Mouse (Mus musculus) C2C12 (cell line): ENCODE results near the gene Hadhb.

Source experiments
- CTCF ChIP-seq: IDR thresholded peaks from one replicate; pipeline ENCODE4 v1.5.1; 2011; ENCODE audit not compliant: control insufficient read depth, insufficient read depth, insufficient read length
- MAX ChIP-seq: IDR thresholded peaks from one replicate; pipeline ENCODE4 v1.6.1; 2011; ENCODE audit warnings: mild to moderate bottlenecking, control low read depth
- MYOG ChIP-seq: IDR thresholded peaks from one replicate; pipeline ENCODE4 v1.6.1; 2011; ENCODE audit not compliant: control insufficient read depth, insufficient read length; ENCODE audit errors: extremely low read depth
- USF1 ChIP-seq: IDR thresholded peaks from one replicate; pipeline ENCODE4 v1.6.1; 2011; ENCODE audit warnings: low read depth, mild to moderate bottlenecking, control low read depth, moderate library complexity

DNA sequence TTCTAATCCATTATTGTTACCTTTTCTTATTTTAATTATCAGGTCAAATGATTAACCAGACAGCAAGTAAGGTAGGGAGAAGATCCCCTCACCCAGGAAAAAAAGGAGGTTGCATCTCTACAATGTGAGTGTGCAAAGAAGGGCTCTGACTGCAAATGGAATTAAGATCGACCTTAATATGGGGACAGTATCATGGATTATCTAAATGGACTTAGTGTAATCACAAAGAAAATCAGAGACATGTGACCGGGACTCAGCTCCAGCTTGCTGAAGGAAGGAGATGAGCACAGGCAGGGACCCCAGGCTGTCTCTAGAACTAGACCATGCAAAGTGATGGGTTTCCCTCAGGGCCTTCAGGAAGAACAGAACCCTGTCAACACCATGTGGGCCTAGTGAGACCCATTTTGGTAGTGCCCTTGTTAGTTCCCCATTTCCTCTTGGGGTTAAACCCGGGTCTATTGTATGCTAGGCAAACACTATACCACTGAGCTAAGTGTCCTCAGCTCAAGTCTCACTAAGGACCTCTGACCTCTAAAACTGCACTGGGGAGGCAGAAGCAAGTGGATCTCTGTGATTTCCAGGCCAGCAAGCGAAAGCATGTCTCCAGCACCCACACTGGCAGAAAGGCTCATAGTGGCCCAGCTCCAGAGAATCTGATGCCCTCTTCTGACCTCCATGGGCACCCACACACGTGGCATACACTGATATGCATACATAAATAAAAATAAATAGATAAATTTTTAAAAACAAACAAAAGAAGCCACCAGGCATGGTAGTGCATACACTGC, 6.7 kb upstream of the Hadhb start:
- TF ChIP-seq MAX (no peak), USF1 (no peak), CTCF (no peak), MYOG (no peak)
